Mouse (Mus musculus) CH12.LX (cell line): ENCODE results near the gene E330017A01Rik. TPM values are rescaled to one million over a fixed set of nuclear protein-coding genes. Genes with fewer than 3 reads are reported as not detected.

Source experiments
- DNase-seq: peaks from one replicate; pipeline ENCODE4 v3.0.0-alpha.2; 2013; ENCODE audit errors: extremely low read depth
- H3K27ac ChIP-seq: 2 replicates; pipeline ENCODE4 v1.5.1; 2012; ENCODE audit warnings: low read depth, mild to moderate bottlenecking, control low read depth, moderate library complexity; ENCODE audit not compliant: insufficient read depth
- H3K27me3 ChIP-seq: replicated peaks from 2 replicates; pipeline ENCODE3; 2012; ENCODE audit warnings: inconsistent platforms
- H3K36me3 ChIP-seq, 2 experiments: replicated peaks in 1 of 2; 2 replicates each; pipeline versions ENCODE3 to v1.6.1; 2012; ENCODE audit warnings: inconsistent platforms in 1 of 2, low read length in 1 of 2, mild to moderate bottlenecking in 1 of 2, mixed read lengths in 1 of 2, moderate library complexity in 1 of 2; ENCODE audit not compliant: control insufficient read depth in 1 of 2, insufficient read depth in 1 of 2
- H3K4me1 ChIP-seq, 2 experiments: 2 replicates each; pipeline ENCODE4 v1.6.1; 2012; ENCODE audit warnings: inconsistent platforms in 1 of 2, moderate library complexity in 1 of 2; ENCODE audit not compliant: insufficient read depth in 2 of 2, control insufficient read depth in 1 of 2
- H3K4me2 ChIP-seq: 2 replicates; pipeline ENCODE4 v1.6.1; 2012; ENCODE audit warnings: low read depth, mild to moderate bottlenecking, control low read depth; ENCODE audit not compliant: poor library complexity, insufficient read depth, severe bottlenecking
- H3K4me3 ChIP-seq, 3 experiments: fragments of 150-350 bp in 1 of 3; sonication (generic) in 1 of 3; replicated peaks in 1 of 3; 2 replicates each; pipeline versions ENCODE3 to v1.5.1; 2011 to 2012; ENCODE audit warnings: low read depth in 2 of 3, low read length in 2 of 3, mild to moderate bottlenecking in 2 of 3, moderate library complexity in 2 of 3, control low read depth in 1 of 3, improper control_type of control experiment in 1 of 3, inconsistent platforms in 1 of 3, mixed read lengths in 1 of 3; ENCODE audit not compliant: poor library complexity in 1 of 3
- H3K79me2 ChIP-seq: replicated peaks from 2 replicates; pipeline ENCODE4 v1.6.1; 2012; ENCODE audit warnings: mild to moderate bottlenecking, moderate library complexity; ENCODE audit not compliant: control insufficient read depth, poor library complexity, insufficient read depth, severe bottlenecking; ENCODE audit errors: extremely low read depth
- H3K9ac ChIP-seq: 2 replicates; pipeline ENCODE4 v1.6.1; 2012; ENCODE audit warnings: low read depth, mild to moderate bottlenecking, control low read depth, moderate library complexity; ENCODE audit not compliant: insufficient read depth
- H3K9me3 ChIP-seq: replicated peaks from 2 replicates; pipeline ENCODE3; 2012; ENCODE audit warnings: low read length, inconsistent platforms, mixed read lengths
- CHD1 ChIP-seq: IDR thresholded peaks from 2 replicates; pipeline ENCODE4 v1.6.1; 2012; ENCODE audit warnings: low read depth, low read length, improper control_type of control experiment, inconsistent platforms
- CHD2 ChIP-seq: IDR thresholded peaks from 2 replicates; pipeline ENCODE4 v1.6.1; 2011; ENCODE audit warnings: low read length, improper control_type of control experiment
- E2F4 ChIP-seq: IDR thresholded peaks from 2 replicates; pipeline ENCODE4 v1.6.1; 2011; ENCODE audit warnings: low read depth, low read length, improper control_type of control experiment; ENCODE audit not compliant: insufficient replicate concordance
- HCFC1 ChIP-seq: IDR thresholded peaks from 2 replicates; pipeline ENCODE4 v1.6.1; 2012; ENCODE audit warnings: low read depth, mild to moderate bottlenecking, inconsistent platforms, low read length, improper control_type of control experiment
- JUND ChIP-seq: conservative IDR thresholded peaks from 2 replicates; pipeline ENCODE4 v1.6.1; 2011; ENCODE audit warnings: low read depth, low read length, improper control_type of control experiment
- KAT2A ChIP-seq: IDR thresholded peaks from 2 replicates; pipeline ENCODE4 v1.6.1; 2012; ENCODE audit warnings: low read length, improper control_type of control experiment, inconsistent platforms; ENCODE audit not compliant: insufficient replicate concordance
- MAFK ChIP-seq: IDR thresholded peaks from 2 replicates; pipeline ENCODE4 v1.6.1; 2011; ENCODE audit warnings: low read length, improper control_type of control experiment; ENCODE audit not compliant: insufficient replicate concordance
- MAX ChIP-seq: IDR thresholded peaks from 2 replicates; pipeline ENCODE4 v1.6.1; 2011; ENCODE audit warnings: low read length, improper control_type of control experiment
- MEF2A ChIP-seq: IDR thresholded peaks from 2 replicates; pipeline ENCODE4 v1.6.1; 2014; ENCODE audit warnings: low read depth, mild to moderate bottlenecking, inconsistent platforms, low read length, improper control_type of control experiment, borderline replicate concordance
- NELFE ChIP-seq: IDR thresholded peaks from 2 replicates; pipeline ENCODE4 v1.6.1; 2011; ENCODE audit warnings: low read depth, low read length, improper control_type of control experiment
- POLR2AphosphoS2 ChIP-seq: IDR thresholded peaks from 2 replicates; pipeline ENCODE4 v1.6.1; 2011; ENCODE audit warnings: low read depth, low read length, improper control_type of control experiment
- RCOR1 ChIP-seq: conservative IDR thresholded peaks from 2 replicates; pipeline ENCODE4 v1.6.1; 2012; ENCODE audit warnings: low read depth, mild to moderate bottlenecking, inconsistent platforms, low read length, improper control_type of control experiment
- USF1 ChIP-seq: IDR thresholded peaks from 2 replicates; pipeline ENCODE4 v1.6.1; 2014; ENCODE audit warnings: low read depth, mild to moderate bottlenecking, inconsistent platforms, low read length, improper control_type of control experiment
- USF2 ChIP-seq: conservative IDR thresholded peaks from 2 replicates; pipeline ENCODE4 v1.6.1; 2011; ENCODE audit warnings: low read depth, low read length, improper control_type of control experiment
- ZC3H11A ChIP-seq: IDR thresholded peaks from 2 replicates; pipeline ENCODE4 v1.6.1; 2012; ENCODE audit warnings: low read depth, mild to moderate bottlenecking, inconsistent platforms, low read length, improper control_type of control experiment
- dilution Hi-C: fragments of 300-500 bp; cut with MboI; formaldehyde crosslinking; loops from 2 replicates; pipeline ENCODE4 v1.14.3; 2020; ENCODE audit warnings: low sequenced_read_pairs; ENCODE audit not compliant: extremely low pct_unique_long_range_greater_than_20kb, extremely low pct_ligation_motif_present
- in situ Hi-C: fragments of 300-500 bp; cut with MboI; formaldehyde crosslinking; loops from 3 replicates; pipeline ENCODE4 v1.14.3; 2019; ENCODE audit warnings: low sequenced_read_pairs, low pct_ligation_motif_present, low pct_unique_long_range_greater_than_20kb, mixed read lengths
- polyA plus RNA-seq: library from polyadenylated mRNA; unstranded; fragments of >175 nt; gene quantifications from 2 replicates; pipeline ENCODE4 v1.2.1, GENCODE M21; 2012; ENCODE audit warnings: low read depth; ENCODE audit not compliant: insufficient read length
- total RNA-seq, 2 experiments: library from RNA; depleted of rRNA; stranded (reverse); fragments of 300-350 nt in 1 of 2; fragments of >200 nt in 1 of 2; gene quantifications; 2 replicates each; pipeline ENCODE4 v1.2.3; 2012 to 2014

Gene E330017A01Rik
- total and polyA plus RNA-seq, 3 experiments = 0.21 TPM; not detected in 2

GRCm38 (mm10) chr16:58603831-58604230 is 34.7 kb downstream of the E330017A01Rik start:
- H3K27ac ChIP-seq = no peak overlapping the region

DNA sequence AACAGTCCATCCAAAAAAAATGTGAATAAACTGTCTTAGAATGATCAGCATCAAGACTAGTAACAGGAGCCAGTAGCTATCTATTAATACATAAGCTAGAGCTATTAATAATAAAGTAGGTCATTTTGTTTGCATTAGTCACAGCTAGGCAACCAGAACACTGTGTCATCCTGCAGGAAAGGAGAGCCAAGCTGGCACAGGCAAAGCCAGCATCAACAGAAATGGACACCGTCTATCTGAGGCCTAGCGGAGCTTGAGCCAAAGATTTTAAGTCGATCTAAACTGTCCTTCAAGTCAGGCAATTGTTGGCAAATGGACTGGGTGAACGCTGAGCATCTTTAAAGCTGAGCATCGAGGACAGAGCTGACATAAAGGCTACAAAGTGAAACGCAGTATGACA is 37.7 kb downstream of the E330017A01Rik start:
- H3K4me2 ChIP-seq = no peak overlapping the region
- dilution Hi-C loops (no loop called here), in situ Hi-C loops (no loop called here)
- no peak overlapping the region for H3K4me3 ChIP-seq
- no peaks in the 10 kb centered on the region for H3K9me3 ChIP-seq
- no peak overlapping the region for H3K9ac ChIP-seq
- no peak for DNase-seq
- no peak overlapping the region for H3K27ac ChIP-seq
- H3K36me3 ChIP-seq = no peaks in the 10 kb centered on the region
- H3K79me2 ChIP-seq = no peaks in the 10 kb centered on the region
- 0 out of 4 replicates have a peak, but pooled peaks cover 0 to 3% of the 10 kb centered on the region in 2 experiments for H3K4me1 ChIP-seq
- TF ChIP-seq KAT2A = no peak
- no peak for TF ChIP-seq CHD2
- TF ChIP-seq POLR2AphosphoS2 = no peak
- no peak for TF ChIP-seq USF2
- TF ChIP-seq HCFC1 = no peak
- no peak for TF ChIP-seq MEF2A
- H3K27me3 ChIP-seq = no peaks in the 10 kb centered on the region

More at GRCm38 (mm10) chr16:58603831-58604230, 34.7 kb downstream of the E330017A01Rik start:
- no peak overlapping the region for H3K9ac ChIP-seq
- in situ Hi-C loops = no loop called here
- no peaks in the 10 kb centered on the region for H3K9me3 ChIP-seq
- dilution Hi-C loops = no loop called here
- H3K27me3 ChIP-seq = no peaks in the 10 kb centered on the region
- H3K4me1 ChIP-seq = peaks cover 0 to 8% of the 10 kb centered on the region in 2 experiments; a peak in 2 of 4 replicates
- no peak overlapping the region for H3K4me3 ChIP-seq
- no peaks in the 10 kb centered on the region for H3K36me3 ChIP-seq
- no peak for DNase-seq
- TF ChIP-seq ZC3H11A = no peak
- no peak for TF ChIP-seq RCOR1
- no peak for TF ChIP-seq MAX
- no peak for TF ChIP-seq CHD1
- no peak for TF ChIP-seq E2F4
- no peak for TF ChIP-seq NELFE
- H3K79me2 ChIP-seq = no peaks in the 10 kb centered on the region
- H3K4me2 ChIP-seq = no peak overlapping the region

DNA sequence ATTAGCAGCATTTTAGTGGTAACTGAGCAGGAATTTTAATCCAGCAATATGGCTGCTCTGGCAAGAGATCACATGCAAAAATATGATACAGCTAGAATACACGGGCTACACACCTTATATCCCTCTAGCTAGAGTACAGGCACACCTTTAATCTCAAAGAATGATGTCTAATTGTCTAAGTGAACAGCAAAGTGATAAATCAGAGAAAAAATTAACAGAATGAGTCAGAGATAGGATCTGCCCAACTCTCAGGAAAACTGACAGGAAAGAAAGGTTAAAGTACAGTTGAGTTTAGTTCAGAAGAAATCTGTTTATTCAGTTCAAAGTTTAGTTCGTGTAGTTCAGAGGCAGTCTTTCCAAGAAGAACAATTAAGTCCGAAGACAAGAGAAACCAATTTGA is 47.2 kb downstream of the E330017A01Rik start:
- in situ Hi-C loops (no loop called here), dilution Hi-C loops (no loop called here)
- TF ChIP-seq USF1 (no peak), RCOR1 (no peak), JUND (no peak), MAFK (no peak)
- Histone ChIP-seq H3K9ac (no peak overlapping the region), H3K4me3 (no peak overlapping the region), H3K36me3 (no peaks in the 10 kb centered on the region), H3K27me3 (no peaks in the 10 kb centered on the region), H3K79me2 (no peaks in the 10 kb centered on the region), H3K4me1 (peaks cover 0 to 7% of the 10 kb centered on the region in 2 experiments; a peak in 3 of 4 replicates), H3K27ac (no peak overlapping the region), H3K4me2 (no peak overlapping the region), H3K9me3 (peaks cover 8% of the 10 kb centered on the region)
- DNase-seq = no peak
